Mouse (Mus musculus): ENCODE measurements around the gene Stat5b.

GRCm38 (mm10) chr11:100840866-100841265 is 9.7 kb downstream of the Stat5b start:
- TF ChIP-seq TAL1 (IDR thresholded peaks at IDR 0.05; ENCODE audit: low read length) (no peak), GATA1 (IDR thresholded peaks at IDR 0.05; ENCODE audit: low read length) (no peak)

Measured in erythroblast, embryonic 14.5 days (primary cell).